10 mouse cellular contexts compared by ENCODE assay signal in the genomic region with DNA sequence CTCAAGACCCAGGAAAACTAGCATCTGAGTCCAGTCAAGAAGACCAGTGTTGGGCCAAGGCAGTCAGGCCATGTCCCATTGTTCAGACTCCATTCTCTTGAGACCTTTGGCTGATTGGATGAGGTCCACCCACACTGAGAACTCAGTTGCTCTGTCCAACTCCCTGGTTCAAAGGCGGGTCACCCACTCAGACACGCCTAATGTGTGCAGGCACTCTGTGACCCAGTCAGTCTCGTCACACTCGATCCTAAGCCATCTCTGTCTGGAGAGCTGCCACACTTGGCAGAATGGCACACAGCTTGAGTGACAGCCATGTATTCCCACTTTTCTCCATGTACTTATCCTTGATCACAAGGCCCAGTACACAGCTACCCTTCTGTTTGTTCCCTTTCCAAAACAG.
DNase-seq lines count a peak whose midpoint lies in the region.
"Had no signal": no experiment of that assay in that cellular context is flagged by ENCODE, and none has a peak within 500 bp of the region (broad histone marks: within the 10 kb centered on the region; RNA-seq: fewer than 3 reads in every experiment).

No protein-coding gene starts in this region.

- intact Hi-C loops in heart, postnatal 36 days (cut with DNase I) = loop anchor here (5.0 kb wide), 1 partner anchor 59 kb away; no protein-coding TSS in a partner anchor
- intact Hi-C loops in left cerebral cortex, postnatal 10 days (cut with DNase I) = loop anchor here (10.0 kb wide), 1 partner anchor 186 kb away; a partner anchor contains a TSS
- intact Hi-C loops in left cerebral cortex, postnatal 4 days (cut with DNase I) = no loop called here

- DNase-seq in cerebellum, postnatal 10 days = peak; percentile 49 to 53
- no peak for DNase-seq in cerebellum, adult 11 months
- DNase-seq in layer of hippocampus, adult 9-11 months = peak; percentile 29
- no peak for DNase-seq in layer of hippocampus, adult 8-10 months (ENCODE audit: low spot score in 2 of 2)
- DNase-seq in adipocyte (ENCODE audit: low spot score) = peak; percentile 31
- DNase-seq in heart, postnatal 36 days = peak; percentile 21 to 32
- no peak for DNase-seq in left cerebral cortex, postnatal 10 days (ENCODE audit: extremely low spot score in 1 of 2, low spot score in 2 of 2)
- no peak for DNase-seq in left cerebral cortex, postnatal 4 days
- DNase-seq: gastrocnemius, postnatal 36 days; liver had no signal

Comparison
In these comparisons a context has a peak if more than half of its experiments do, and no peak if none do; other contexts are left out.
1. DNase-seq: peak in cerebellum, postnatal 10 days (2 of 2), layer of hippocampus, adult 9-11 months (single experiment), adipocyte (single experiment) and heart, postnatal 36 days (2 of 2); none in cerebellum, adult 11 months (single experiment), layer of hippocampus, adult 8-10 months (0 of 2), left cerebral cortex, postnatal 10 days (0 of 2) and left cerebral cortex, postnatal 4 days (single experiment).